Mouse (Mus musculus) cerebral cortex, adult 2 months (tissue): ENCODE data around the gene Cenps.

Experiments
- WGBS: fragments of 180-500 bp; shearing (Covaris S2); methylation state at CpG from one replicate; pipeline ENCODE4 v1.1.7; 2018; 5-methylcytosine and 5-hydroxymethylcytosine counted together

Cenps gene

DNA sequence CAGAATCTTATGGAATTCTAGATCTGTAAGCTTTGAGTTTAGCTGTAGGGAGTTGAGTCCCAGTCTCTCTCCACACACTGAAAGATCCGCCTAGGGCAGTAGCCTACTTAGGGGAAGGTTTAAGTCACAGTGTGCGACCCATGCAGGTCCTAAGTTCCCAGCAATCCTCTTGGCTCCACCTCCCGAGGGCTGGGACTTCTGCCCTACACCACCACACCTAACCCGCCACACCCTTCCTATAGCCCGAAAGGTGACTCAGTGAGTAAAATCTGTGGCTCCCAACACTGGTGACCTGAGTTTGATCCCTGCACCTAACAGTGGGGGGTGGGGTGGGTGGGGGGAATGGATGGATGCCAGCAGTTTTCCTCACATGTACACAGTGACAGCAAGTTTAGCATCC is 14.0 kb downstream of the Cenps start:
- 69% methylated on average over 5 of the region's 5 CpGs for WGBS

DNA sequence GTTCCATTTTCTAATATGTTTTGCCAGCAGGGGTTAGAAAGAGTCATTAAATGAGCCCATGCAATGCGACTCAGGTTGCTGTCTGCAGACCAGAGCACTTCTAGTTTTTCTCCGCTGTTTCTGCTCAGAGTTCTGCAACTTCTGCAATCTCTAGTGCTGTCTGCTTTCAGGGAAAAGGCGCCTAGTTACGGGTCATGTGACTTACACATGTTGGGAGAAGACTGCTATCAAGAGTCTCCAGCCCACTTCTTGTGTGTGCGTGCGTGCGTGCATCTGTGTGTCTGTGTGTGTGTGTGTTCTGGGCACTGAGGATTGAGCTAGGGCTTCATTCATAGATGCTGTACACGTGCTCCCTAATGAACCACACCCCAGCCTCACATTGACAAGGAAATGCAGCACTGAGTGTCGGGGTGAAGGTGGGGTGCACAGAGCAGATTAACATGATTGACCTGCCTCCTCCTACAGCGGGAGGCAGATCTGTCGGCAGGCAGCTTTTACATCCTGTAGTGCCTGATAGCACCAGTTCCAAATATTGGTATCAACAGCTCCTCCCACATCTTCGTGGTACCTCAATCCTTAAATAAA is 17.4 kb downstream of the Cenps start:
- WGBS, result 78% methylated on average over 12 of the region's 12 CpGs

DNA sequence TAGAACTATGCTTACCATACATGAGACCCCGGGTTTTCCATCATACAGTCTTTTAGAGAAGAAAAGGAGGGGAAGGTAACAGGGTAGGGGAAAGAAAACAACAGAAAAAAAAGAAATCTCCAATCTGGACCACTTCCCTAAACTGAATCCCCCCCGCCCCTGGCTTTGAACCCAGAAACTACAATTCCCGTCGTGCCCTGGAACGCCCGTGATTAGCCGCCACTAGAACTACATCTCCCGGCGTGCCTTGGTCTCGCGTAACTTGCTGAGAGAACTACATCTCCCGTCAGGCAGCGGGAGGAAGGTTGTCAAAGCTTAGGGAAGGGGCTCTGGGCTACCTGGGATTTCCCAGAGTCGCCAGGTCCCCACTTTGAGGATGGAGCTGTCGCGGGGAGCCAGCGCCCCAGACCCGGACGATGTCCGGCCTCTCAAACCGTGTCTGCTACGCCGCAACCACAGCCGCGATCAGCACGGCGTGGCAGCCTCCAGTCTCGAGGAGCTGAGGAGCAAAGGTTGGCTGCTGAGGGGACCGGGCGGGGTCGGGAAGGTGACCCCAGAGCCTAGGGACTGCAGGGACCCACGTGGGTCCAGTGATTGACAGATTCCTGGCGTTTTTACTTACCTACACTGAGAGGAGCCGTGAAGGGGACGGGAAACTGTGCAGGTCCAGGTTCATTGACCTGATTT is 33.4 kb downstream of the Cenps start, which contains the start of gene Dffa:
TSS of gene Dffa (plus strand) at position 272 of the 687 bp plus-strand sequence.
- under 1% methylated on average over 35 of the region's 35 CpGs for WGBS

DNA sequence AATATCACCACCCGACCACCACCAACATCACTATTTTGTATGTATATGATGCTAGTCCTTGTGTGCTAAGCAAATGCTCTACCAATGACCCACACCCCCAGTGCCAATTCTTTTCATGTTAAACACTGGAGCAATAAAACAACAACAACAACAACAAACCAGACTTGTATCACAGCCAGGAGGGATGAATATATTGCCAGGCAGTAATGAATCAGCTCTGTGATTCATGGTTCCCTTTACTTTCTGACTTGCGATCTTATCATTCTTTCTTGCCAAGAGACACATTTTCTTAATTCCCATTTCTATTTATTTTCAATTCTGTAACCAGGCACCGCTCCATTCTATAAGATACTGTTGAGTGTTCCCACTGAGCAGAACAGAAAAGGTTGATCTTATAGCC is 36.0 kb downstream of the Cenps start:
- WGBS, result 70% methylated on average over 3 of the region's 3 CpGs

DNA sequence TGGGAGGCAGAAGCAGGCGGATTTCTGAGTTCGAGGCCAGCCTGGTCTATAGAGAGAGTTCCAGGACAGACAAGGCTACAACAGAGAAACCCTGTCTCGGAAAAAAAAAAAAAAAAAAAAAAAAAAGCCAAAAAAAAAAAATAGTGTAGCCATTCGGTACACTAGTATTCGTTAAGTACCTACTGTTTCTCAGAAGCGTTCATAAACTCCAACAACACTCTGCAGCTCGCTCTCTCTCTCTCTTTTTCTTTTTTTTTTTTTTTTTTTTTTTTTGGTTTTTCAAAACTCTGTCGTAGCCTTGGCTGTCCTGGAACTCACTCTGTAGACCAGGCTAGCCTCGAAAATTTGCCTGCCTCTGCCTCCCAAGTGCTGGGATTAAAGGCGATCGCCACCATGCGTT is 37.0 kb downstream of the Cenps start:
- WGBS, result 84% methylated on average over 12 of the region's 12 CpGs

DNA sequence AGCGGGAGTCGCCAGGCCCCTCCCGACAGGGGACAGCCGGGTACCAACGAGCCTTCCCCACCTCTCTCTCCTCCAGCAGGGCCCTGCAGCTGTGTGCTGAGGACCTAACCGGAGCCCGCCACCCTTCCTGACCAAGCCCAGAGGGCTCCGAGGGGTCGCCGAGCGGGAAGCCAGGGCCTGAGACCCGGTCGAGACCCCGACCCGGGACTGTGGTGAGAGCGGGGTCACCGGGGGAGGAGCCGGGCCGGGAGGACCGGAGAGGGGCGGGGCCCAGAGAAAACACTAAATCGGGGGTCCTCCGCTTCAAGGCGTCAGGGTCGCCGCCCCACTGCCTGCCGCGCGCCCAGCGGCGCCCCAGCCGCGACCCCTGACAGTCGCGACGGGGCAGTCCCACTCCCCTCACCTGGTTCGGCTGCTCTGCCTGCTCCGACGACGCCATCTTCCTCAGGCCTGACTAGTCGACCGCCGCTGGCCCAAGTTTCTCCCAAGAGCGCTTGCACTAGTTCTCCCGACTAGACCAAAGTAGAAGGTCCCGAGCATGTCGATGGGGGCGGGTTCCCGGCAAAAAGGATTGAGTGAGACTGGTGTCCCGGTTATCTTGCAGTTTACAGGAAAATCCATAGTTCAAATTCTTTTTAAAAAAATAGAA is 37.9 kb downstream of the Cenps start, which contains the start of gene Pex14:
TSS of gene Pex14 (minus strand) at position 508 of the 649 bp plus-strand sequence.
- WGBS, result under 1% methylated on average over 49 of the region's 50 CpGs

DNA sequence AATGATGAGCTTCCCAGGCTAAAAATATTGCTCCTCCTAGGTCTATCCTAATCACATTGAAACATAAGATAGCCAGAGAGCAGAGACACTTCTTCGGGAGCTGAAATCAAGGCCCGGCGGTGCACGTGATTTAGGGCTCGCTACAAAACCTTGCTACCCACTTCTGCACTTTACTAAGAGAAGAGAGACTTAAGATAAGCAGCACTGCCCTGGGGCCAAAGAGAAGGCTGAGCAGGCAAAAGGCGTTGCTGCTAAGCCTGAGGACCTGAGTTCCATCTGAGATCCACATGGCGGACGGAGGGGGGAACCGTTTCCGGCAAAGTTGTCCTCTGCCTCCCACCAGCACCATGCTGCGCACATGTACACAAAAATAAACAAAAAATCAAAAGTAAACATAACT is 38.9 kb downstream of the Cenps start:
- WGBS, result 13% methylated on average over 11 of the region's 11 CpGs

DNA sequence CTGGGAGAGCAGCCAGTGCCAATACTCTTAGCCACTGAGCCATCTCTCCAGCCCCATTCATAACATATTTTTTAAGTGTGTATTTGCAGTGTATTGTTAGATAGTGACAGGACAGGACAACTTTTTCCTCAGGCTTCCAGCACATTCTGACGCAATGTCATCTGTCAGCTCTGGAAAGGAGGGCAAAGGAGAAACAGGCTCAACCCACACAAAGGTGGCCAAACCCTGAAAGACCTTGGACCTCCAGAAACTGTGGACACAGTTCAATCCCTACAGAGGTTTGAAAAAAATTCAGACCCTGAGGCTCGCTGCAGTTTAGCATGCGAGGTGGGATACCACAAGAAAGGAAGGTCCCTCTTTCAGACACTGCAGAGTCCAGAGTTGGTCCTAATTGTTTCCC is 39.5 kb downstream of the Cenps start:
- 87% methylated on average over 3 of the region's 3 CpGs for WGBS

DNA sequence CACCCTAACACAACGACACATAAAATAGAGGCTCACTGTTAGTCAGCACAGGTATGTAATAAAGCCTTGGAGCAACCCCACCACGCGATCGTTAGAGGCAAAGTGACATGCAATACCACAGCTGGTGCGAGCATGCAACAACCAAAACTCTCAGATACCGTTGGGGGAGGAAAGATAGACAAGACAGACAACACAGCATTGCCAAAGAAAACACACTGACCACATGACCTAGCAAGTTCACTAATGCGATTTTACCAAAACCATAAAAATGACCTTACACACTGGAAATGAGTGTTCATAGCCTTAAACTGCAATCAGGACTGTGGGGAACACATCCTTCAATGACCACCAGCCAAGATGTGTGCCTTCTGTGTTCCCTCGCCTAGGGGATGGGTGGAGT is 46.1 kb downstream of the Cenps start:
- WGBS, result 88% methylated on average over 8 of the region's 8 CpGs

DNA sequence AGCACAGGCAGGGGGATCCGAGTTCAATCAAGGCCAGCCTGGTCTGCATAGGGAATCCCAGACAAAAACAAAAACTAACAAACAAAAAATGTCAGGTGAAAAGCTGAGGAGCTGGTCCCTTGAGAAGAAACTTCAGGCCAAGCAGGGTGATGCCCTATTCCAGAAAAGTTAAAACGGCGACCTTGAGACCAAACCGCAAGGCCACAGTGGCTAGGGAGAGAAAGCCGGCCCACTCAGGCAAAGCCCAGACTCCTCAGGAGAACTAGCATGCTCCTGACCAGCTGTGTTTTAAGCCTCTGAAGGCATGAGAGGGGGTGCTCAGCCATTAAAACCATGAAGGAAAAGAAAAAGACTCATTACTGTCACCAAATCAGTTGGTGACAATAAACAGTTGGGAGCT is 52.0 kb downstream of the Cenps start:
- WGBS, result 92% methylated on average over 5 of the region's 5 CpGs

DNA sequence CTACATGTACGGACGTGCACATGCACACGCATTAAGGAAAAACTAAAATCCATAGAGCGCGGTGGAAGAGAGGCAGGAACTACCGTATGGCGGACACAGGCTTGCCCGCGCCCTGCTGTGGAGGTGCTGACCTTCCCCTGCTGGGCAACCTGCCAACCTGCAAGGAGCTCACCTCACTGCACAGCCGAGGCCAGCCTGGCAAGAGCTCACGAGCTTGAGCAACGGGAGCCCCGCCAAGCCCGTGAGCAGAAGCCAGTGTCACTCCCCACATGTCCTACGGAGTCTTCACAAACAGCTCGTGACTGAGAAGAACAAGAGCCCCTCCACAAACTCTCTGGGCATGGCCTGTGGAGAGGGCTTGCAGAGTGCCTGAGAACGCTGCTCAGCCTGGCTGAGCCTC is 55.9 kb downstream of the Cenps start:
- 61% methylated on average over 17 of the region's 17 CpGs for WGBS

DNA sequence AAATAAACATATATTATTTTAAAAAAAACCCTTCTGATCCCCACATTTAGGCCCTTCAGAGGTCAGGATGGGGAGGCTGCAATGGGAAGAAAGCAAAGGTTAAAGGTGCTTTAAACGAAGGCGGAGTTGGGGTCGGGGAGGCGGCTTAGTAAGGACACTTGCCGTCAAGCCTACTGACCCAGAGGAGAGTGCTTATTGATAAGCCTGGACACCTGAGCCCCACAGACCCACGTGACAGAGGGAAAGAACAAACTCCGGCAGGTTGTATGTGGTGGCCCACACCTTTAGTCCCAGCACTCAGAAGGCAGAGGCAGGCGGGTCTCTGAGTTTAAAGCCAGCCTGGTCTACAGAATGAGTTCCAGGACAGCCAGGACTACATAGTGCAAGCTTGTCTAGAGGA is 57.3 kb downstream of the Cenps start:
- WGBS, result 96% methylated on average over 8 of the region's 8 CpGs

DNA sequence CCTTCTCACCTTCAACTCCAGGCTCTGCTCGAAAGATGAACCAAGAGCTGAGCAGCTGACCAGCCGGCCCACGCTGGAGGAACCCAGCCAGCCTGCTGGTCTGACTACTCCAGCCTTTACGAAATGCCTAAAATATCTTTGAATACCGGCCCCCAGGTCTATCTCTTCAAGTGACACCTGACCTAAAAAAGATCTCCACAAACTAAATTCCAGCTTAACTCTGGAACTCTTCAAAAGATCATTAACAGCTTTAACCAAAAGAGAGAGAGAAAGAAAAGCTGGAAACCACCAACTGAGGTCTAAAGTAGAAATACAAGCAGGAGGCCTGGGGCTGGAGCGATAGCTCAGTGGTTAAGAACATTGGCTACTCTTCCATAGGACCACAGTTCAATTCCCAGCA is 57.8 kb downstream of the Cenps start:
- 87% methylated on average over 6 of the region's 6 CpGs for WGBS

DNA sequence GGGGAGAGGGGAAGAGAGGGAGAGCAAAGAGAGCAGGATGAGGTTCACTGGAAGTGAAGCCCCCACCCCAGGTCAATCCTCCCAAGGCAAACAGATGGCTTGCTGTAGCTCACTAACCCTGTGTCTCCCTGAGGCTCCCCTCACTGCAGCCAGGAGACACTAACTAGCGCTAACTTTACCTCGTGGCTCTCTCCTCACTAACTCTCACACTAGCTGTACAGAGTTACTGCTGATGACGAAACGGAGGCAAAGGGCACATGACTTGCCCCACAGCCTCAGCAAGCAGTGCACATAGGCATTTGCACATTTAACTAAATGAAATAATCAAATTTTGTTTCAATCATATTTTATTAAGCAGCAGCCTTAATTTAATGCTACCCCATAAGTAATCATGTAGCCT is 59.2 kb downstream of the Cenps start:
- 86% methylated on average over 4 of the region's 4 CpGs for WGBS
